Mouse (Mus musculus) thymus, adult 18-20 months (tissue): ENCODE measurements around the gene Frat1.

Source experiments
- DNase-seq, 2 experiments: peaks; one replicate each; pipeline ENCODE4 v3.0.0; 2022; ENCODE audit warnings: mixed read lengths in 2 of 2

The Frat1 gene

DNA sequence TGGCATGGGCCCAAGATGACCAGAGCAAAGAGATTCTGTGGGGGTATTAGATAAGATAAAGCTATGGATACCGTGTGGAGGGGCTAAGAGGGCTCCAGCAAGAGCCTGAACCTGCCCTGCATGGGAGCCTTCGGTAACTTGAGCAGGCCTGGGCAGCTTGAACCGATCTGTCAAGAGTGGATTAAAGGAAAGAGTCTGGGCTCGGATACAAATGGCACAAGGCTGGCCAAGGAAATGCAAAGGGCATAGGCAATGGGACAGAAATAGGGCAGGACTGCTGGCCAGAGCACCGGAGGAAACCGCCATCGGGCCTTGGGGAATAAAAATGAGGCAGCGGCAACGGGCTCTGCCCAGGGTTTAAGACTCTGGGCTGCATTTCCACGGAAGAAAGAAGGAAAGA, 12.4 kb upstream of the Frat1 start:
- no peak for DNase-seq

DNA sequence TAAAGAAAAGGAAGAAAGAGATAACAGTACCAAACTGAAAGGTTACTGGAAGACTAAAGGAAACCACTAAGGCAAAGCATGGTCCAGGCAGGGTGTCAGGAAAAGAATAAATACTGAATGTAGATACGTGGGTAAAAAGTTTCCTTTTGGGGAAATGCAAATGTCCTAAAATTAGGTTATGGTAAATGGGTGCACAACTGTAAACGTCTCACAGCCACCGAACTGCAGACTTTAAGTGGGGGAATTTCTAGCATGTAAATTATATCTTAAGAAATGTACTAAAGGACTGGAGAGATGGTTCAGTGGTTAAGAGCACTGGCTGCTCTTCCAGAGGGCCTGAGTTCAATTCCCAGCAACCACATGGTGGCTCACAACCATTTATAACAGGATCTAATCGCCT, 11.0 kb upstream of the Frat1 start:
- no peak for DNase-seq

DNA sequence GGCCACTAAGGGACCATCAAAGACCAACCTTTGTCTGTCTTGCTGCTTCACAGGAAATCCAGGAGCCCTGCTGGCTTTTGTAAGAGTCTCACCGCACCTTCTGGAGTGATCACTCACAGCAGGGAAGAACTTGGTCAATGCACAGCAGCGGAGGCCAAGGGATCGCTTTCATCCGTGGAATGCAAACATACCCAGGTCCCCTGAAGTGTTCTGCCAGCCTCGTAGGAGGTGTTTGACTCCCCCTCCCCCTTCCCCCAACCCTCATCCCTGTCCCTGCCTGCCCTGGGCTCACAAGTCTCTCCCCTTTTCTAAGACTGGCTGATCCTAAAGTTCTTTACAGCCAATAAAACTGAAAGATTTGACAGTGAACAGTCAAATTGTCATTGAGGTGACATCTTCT, 8.3 kb upstream of the Frat1 start:
- DNase-seq, result no peak

DNA sequence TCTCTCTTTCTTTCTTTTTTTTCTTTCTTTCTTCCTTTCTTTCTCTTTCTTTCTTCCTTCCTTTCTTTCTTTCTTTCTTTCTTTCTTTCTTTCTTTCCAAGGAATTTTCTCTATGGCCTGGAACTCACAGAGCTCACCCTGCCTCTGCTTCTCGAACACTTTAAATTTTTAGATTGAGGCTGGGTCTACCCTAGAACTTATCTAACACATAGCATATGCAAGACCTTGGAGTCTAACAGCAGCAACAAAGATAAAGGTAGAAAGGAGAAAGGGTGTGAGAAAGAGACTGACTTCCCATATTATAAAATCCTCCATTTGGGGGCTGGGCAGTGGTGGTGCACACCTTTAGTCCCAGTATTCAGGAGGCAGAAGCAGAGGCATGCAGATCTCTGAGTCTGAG, 7.2 kb upstream of the Frat1 start:
- DNase-seq, result no peak

DNA sequence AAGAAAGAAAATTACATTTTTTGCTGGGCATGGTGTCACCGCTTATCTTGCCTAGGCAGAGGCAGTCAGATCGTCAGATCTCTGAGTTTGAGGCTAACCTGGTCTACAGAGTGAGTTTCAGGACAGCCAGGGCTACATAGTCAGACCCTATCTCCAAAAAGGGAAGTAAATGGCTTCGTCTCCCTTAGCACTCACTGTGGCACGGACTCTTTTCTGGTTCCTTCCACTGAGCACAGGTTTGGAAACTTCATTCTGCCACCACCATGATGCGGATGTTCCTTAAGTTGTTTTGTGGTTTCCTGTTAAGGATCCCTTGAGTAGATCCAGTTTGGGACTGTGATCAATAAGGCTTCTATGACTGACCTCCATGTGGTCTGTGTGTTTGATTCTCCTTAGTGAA, 4.8 kb upstream of the Frat1 start:
- no peak for DNase-seq

DNA sequence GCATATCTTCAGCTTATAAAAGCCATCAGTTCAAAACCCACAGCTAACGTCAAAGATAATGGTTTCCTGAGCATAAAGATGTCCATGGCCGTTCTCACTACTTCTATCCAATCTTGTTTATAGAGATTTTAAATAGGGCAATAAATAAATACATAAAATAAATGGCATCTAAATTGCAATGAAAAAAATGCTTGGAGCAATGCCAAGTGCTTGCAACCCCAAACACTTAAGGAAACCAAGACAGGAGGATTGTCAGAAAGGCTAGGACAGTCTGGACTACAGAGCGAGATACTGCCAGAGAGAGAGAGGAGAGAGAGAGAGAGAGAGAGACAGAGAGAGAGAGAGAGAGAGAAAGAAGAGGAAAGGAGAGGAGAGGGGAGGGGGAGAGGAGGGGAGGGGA, 3.2 kb upstream of the Frat1 start:
- no peak for DNase-seq

DNA sequence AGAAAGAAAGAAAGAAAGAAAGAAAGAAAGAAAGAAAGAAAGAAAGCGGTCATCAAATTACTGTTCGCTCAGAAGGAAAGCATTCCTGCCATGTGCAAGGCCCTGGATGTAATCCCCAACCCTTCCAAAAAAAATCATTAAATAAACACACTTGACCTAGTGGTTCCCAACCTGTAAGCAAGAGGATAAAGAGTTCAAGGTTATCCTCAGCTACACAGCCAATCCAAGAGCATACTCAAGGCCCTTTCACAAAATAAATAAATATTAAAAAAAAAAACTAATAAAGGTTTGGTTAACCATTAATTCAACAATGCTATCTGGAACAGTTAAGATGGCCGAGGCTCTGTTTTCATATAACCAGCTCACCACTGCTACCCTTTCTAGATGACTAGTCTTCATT, 829 bp upstream of the Frat1 start:
- no peak for DNase-seq

DNA sequence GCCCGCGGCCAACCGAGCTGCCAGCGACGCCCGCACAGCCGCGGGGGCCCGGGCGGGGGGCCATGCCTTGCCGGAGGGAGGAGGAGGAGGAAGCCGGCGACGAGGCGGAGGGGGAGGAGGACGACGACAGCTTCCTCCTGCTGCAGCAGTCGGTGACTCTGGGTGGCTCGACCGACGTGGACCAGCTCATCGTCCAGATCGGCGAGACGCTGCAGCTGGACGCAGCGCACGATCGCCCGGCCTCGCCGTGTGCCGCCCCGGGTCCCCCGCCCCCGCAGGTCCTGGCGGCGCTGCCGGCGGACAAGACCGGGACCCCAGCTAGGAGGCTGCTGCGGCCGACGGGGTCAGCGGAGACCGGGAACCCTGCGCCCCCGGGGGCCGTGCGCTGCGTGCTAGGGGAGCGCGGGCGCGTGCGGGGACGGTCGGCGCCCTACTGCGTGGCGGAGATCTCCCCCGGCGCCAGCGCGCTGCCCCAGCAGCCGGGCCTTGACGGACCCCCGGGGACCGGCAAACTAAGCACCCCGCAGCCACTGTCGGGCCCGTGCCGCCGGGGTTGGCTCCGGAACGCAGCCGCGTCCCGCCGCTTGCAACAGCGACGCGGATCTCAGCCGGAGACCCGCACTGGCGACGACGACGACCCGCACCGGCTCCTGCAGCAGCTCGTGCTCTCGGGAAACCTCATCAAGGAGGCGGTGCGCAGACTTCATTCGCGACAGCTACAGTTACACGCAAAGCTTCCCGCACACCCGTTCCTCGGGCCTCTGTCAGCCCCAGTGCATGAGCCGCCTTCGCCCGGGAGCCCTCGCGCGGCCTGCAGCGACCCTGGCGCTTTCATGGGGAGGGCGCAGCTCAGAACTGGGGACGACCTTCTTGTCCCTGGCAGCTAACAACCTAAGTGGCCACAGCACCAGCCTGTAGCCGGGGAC, 599 bp downstream of the Frat1 start:
- peak; percentile 80 to 81 for DNase-seq

DNA sequence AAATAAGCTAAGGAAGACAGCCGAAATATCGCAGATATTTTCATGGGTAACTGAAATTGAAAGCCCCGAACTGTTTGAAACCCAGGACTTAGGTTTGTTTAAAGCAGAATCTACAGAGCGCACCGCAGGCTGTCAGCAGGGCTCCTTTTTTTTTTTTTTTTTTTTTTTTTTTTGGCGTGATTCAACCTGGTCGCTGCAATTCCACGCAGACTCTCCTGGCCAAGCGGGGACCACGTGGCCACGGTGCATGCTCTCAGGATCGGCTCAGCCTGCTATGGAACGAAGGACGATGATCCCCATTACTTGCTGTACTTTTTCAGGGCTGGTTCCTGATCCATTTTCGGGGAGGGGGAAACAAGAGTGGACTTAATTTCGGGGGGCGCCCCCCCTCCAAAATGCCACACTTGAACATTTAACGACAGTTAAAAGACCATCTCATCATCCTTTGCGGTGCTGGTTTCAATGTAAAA, 1.4 kb downstream of the Frat1 start:
- no peak for DNase-seq

DNA sequence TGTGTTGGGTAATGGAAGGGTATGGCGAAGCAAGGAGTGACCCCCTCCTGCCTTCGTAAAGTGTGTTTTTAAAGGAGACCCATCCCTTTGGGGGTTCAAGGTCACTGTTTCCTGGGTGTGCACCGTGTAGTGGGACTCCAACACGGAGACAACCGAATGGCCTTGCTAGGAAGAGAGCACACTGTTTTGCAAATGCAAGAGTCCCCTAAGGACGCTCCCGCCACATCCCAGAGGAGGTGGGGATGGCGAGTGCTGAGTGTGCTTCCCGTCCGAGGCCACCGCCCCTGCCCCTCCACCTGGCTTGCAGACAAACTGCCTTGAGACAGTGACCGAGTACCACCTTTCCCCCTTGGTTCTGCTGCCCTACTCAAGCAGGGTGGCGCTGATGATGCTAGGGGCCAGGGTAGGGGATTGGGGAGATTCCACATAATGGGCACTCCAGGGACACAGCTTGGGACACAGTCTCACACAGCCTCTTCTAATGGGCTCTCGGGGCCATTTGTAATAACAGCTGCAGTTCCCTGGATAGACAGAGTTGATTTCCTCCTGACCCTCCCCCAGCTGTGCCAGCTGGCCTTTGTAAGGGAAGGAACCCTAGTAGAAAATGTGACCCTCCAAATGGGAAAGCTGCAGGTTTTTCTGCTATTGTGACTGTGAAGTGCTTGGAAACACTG, 2.1 kb downstream of the Frat1 start:
- DNase-seq, result no peak

DNA sequence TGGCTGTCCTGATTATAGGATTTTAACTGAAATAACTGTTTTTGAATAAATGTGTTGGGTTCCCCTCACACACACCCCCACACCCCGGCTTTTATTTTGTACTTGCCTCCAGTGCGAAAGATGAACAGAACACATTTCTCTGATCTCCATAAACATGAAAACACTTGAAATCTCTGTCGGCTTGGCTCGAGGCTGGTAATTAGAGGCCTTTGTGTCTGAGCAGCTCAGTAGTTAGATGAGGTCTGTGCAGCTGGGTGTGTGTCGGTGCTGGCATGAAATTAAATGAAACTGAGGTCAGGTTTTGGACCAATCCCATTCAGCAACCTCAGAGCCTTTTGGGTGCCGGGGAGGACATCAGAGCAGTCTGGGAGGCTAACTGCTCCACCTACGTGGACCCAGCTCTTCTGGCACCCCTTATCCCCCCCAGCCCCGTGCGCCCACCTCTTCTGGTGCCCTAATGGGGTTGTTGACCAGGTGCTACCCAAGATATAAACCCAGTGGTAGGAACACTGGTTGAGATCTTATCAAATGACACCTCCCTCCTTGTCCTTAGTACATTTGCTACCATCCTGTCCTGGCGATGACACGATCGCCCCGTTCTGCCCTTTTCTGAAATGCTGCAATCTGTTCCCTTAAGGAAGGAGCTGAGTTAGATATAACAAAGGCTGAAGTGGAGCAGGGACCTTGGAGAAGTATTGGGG, 2.9 kb downstream of the Frat1 start:
- DNase-seq, result no peak

DNA sequence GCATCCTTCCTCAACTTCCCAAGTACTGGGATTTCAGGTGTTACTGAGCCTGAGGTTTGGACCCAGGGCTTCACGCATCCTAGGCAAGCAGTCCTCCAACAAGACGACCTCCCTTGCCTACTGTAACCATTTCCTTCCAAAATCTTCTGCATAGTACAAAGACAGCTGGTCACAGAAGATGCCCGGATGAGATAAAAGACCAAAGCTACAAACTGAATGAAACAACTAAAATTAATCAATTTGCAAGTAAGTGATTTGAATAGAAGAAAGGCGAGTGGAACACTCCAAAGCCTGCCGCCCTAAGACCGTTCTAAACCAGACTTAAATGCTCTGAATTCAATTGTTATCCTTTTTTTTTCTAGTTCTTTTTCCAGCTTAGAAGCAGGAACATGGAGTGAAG, 5.6 kb downstream of the Frat1 start:
- DNase-seq, result no peak

DNA sequence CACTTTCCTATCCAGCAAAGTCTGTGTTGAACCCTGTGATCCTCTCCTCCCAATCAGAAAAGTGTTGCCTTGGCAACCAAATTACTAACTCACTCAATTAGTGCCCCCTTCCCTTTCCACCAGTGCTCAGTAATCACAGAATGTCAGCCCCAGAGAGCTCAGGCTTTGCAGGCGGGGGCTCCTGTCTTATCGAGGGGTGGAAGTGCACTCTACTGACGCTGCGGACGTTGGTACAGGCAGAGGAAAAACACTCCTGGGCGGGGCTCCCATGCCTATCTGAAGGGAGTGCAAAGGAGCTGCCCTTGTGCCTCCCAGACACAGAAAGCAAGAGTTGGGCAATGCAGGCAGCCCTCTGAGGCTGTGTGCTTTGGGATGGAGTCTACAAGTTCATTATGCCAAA, 6.0 kb downstream of the Frat1 start:
- no peak for DNase-seq

DNA sequence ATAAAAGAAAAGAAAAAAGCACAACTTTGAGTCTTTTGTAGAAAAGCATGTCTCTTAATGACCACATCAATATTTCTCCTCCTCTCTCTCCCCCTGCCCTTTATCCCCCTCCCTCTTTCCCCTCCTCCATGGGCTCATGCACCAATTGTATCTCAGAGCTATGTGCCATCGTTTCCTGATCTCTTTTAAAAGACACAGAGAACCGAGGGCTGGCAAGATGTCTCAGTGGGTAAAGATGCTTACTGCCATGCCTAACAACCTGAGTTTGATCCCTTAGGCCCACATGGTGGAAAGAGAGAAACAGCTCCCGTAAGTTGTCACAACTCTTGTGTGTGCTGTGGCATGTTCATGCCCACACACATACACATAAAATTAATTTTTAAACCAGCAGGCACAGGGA, 6.9 kb downstream of the Frat1 start:
- DNase-seq, result no peak

DNA sequence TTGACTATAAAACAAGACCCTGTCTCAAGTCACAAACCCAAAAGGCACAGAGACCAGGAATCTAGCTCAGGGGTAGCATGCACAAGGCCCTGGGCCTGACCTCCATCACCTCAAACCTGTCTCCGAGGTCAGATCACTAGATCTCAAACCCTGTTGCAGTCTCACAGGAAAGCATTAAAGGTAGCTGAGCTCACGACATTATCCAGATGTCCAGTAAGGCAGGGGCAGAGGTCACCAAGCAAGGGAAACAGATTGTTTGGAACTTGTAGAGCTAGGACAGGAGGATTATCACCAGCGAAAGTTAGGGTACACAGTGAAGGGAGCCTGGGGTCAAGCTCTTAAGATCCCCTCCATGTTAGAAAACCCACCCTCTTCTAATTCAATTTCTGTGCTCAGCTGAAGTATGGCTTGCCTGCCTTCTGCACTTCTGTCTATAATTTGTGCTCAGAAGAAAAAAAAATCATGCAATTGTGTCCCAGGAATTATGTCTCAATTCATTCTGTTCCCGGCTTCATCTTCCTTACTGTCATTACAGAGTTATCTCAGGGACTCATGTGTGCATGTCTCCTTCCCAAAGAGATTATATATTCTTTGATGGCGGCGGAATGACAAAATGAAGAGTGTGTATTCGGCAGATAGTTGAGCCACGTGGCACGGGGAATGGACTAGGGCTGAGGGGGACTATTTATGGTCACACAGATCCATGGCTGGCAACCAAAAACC, 7.6 kb downstream of the Frat1 start:
- DNase-seq, result no peak

DNA sequence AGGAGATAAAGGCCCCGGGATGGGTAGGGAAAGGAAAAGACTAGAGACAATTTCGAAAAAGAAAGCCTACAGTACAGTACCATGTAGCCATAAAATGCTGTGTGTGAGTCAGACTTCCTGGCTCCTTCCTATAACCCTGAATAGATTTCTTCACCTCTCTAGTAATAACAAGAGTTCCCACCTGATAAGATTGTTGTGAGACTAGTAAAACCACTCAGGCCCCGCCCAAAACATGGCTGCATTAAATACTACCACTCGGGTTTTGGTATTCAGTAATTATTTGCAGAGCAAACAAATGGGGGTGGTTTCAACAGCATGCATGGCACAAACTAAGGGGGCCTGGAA, 8.1 kb downstream of the Frat1 start:
- no peak for DNase-seq

DNA sequence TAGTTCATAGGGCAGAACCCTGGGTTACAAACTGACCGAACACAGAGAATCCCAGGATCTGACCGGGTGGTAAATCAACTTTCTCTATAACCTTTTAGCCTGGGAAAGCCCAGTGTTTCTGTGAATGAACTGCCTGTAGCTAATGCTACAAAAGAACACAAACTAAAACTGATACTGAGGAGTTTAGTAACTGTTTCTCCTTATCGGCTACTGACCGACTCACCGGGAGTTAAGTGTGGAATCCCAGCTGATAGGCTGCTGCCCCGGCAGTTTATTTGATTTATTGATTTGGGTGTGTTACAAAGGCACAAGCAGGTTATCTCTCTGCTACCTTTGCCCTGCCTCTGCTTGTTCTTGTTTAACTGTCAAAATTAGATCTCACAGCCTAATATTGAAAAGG, 9.0 kb downstream of the Frat1 start:
- DNase-seq, result no peak

DNA sequence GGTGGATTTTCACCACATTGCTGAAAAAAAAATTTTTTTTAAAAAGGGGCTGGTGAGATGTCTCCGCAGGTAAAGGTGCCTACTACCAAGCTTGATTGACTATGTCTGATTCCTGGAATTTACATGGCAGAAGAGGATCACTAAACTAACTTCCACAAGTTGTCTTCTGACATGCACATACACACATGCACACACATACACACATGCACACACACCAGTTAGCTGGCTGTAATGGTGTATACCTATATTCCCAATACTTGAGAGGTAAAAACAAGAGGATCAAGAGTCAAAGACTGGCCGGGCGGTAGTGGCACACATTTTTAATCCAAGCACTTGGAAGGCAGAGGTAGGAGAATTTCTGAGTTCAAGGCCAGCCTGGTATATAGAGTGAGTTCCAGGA, 9.9 kb downstream of the Frat1 start:
- no peak for DNase-seq

DNA sequence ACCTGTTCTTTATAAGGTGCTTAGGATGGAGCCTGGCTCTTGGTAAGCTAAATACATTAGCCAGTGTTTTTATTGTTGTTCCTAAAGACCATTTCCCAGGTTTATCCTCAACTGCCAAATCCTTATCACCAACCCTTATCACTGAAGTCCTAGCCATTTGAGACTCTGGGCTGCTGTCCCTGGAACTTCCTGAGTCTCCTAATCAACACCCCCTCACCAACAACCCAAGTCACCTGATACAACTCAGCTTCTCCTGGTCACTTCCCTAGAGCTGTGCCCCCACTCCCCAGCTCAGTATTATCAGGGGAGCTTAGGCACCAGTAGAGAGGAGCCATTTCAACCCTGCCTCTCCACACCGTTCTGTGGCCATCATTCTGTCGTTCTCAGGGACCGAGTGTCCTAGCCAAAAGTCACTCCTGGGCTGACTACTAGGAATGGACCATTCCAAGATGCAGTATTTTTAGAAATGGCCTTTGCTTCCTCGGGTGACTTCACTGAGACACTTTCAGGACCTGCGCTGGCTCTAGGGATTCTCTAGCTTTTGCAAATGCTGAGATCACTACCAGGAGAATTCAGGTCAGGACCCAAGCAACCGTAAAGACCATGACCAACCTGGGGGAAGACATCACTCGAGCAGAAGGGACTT, 11.5 kb downstream of the Frat1 start:
- no peak for DNase-seq

DNA sequence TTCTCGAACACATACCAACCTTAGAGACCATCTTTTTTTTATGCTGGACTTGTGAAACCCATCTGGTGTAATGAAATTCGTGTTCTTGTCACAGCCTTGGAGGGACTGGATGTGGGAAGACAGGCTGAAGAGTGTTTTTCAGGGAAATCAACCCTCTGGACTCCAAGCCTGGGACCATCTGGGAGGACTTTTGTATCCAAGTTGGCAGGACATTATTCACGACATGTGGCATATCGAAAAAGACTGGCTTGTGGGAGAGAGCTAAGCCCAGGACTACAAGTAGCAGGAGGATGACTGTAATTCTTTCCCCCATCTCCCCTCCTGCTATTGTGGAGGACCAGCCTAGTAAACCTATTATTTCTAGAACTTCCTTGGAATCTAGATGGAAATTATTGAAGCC, 12.4 kb downstream of the Frat1 start:
- no peak for DNase-seq

DNA sequence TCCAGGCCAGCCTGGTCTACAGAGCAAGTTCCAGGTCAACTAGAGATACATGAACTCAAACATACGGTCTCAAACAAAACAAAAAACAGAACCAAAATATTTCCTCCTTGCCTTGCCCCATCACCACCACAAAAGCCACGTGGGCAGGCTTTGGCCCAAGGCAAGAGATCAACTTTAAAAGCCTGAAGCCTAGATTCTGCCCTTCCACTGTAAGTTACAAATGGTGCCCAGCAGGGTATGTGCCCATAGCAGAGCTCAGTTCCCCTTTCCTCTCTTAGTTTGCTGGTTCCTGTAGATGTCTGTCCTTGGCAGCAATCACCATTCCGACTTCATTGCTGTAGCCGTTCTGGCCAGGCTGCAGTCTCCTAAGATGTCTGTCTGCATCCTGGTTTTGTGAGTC, 12.9 kb downstream of the Frat1 start:
- DNase-seq, result no peak

DNA sequence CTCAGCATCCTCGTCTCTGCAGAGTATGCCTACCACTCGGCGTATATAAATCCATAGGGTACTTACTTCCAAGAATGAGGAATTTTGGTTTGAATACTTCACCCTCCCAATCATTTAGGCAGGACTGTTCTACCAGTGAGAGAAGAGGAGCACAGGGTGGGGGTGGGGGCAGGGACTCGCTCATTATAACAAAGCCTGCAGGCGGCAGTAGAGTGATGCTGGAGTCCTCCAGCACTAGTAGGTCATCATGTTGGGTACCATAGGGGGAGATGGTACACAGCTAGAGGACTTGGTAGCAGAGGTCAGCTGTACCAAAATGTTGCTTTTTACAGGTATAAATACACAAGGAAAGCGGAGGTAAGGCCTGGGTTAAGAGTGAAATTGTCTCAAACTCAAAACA, 14.6 kb downstream of the Frat1 start:
- no peak for DNase-seq
